Mouse (Mus musculus) limb, embryonic 11.5 days (tissue): ENCODE data around the gene AI413582. TPM values are rescaled to one million over a fixed set of nuclear protein-coding genes. Genes with fewer than 3 reads are reported as not detected.

ENCODE experiments used
- ATAC-seq: fragments of 200-750 bp; cut with Nextera tagmentation; 2 replicates; pipeline ENCODE4 v1.8.0; 2017; ENCODE audit warnings: low read depth; ENCODE audit not compliant: insufficient number of reproducible peaks, low FRiP score, low TSS enrichment
- DNase-seq: peaks from one replicate; pipeline ENCODE4 v3.0.0-alpha.2; 2015; ENCODE audit warnings: low spot score
- H3K27ac ChIP-seq: fragments of 300-500 bp; sonication (generic); replicated peaks from 2 replicates; pipeline ENCODE4 v1.5.1; 2014; ENCODE audit warnings: low read depth, mild to moderate bottlenecking, low read length
- H3K27me3 ChIP-seq: fragments of 300-500 bp; sonication (generic); 2 replicates; pipeline ENCODE4 v1.6.1; 2014; ENCODE audit warnings: mild to moderate bottlenecking, low read length, mixed read lengths; ENCODE audit not compliant: control insufficient read depth, insufficient read depth
- H3K36me3 ChIP-seq: fragments of 300-500 bp; sonication (generic); 2 replicates; pipeline ENCODE4 v1.6.1; 2014; ENCODE audit warnings: mild to moderate bottlenecking, low read length, moderate library complexity, mixed read lengths; ENCODE audit not compliant: control insufficient read depth, insufficient read depth
- H3K4me1 ChIP-seq: fragments of 300-500 bp; sonication (generic); 2 replicates; pipeline ENCODE4 v1.6.1; 2014; ENCODE audit warnings: low read length, mixed read lengths; ENCODE audit not compliant: control insufficient read depth, insufficient read depth
- H3K4me2 ChIP-seq: fragments of 300-500 bp; sonication (generic); 2 replicates; pipeline ENCODE4 v1.6.1; 2014; ENCODE audit warnings: low read depth, mild to moderate bottlenecking, moderate library complexity; ENCODE audit not compliant: severe bottlenecking
- H3K4me3 ChIP-seq: fragments of 300-500 bp; sonication (generic); 2 replicates; pipeline ENCODE4 v1.5.1; 2014; ENCODE audit warnings: low read depth, low read length
- H3K9ac ChIP-seq: fragments of 300-500 bp; sonication (generic); 2 replicates; pipeline ENCODE4 v1.6.1; 2014; ENCODE audit warnings: mild to moderate bottlenecking, low read length
- H3K9me3 ChIP-seq: fragments of 300-500 bp; sonication (generic); 2 replicates; pipeline ENCODE4 v1.6.1; 2016; ENCODE audit warnings: low read length; ENCODE audit not compliant: control insufficient read depth
- WGBS: fragments of 180-500 bp; shearing (Covaris S2); extraction: QIAGEN DNeasy Blood & Tissue Kit; methylation state at CpG from one replicate; pipeline ENCODE4 v1.1.7; 2014; 5-methylcytosine and 5-hydroxymethylcytosine counted together
- polyA plus RNA-seq: library from polyadenylated mRNA; unstranded; fragments of >200 nt; fragmentation: Nextera tagmentation; extraction: Ambion mirVana; gene quantifications from 2 replicates; pipeline ENCODE4 v1.2.1, GENCODE M21; 2014

Gene AI413582
- polyA plus RNA-seq, 1 experiment from 2014 or later, result 11.0 TPM

- Histone ChIP-seq H3K4me3 (no peak overlapping the region), H3K9me3 (no peaks in the 10 kb centered on the region), H3K27ac (no peak overlapping the region), H3K27me3 (no peaks in the 10 kb centered on the region), H3K9ac (no peak overlapping the region), H3K36me3 (no peaks in the 10 kb centered on the region), H3K4me1 (no peaks in the 10 kb centered on the region), H3K4me2 (no peak overlapping the region)
- WGBS, result 55% methylated on average over 8 of the region's 8 CpGs
- ATAC-seq (no peak), DNase-seq (no peak)
These were observed 37.5 kb downstream of the AI413582 start for GRCm38 (mm10) chr17:27528030-27528429.

DNA sequence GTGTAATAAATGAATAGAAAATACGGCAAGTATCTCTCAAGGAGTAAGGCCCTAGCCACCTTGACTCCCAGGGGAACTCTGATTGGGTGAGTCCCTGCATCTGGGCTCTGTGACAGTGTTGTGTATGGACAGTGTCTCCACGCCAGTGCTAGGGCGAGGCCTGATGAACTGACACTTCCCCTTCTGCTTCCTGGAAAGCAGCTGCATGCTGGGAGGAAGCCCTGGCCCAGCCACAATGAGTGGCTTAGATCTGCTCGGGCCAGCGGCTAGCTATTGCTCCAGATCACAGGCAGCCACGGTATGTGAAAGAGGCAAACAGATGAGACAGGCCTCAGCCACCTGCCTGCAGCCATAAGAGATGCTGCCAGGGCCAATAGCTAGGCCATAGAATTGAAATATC is 38.4 kb downstream of the AI413582 start:
- H3K9ac ChIP-seq, result no peak overlapping the region

GRCm38 (mm10) chr17:27523121-27523520 is 42.4 kb downstream of the AI413582 start:
- H3K27me3 ChIP-seq, result peaks cover 16% of the 10 kb centered on the region
- no peaks in the 10 kb centered on the region for H3K36me3 ChIP-seq

More for the DNA sequence above, 38.4 kb downstream of the AI413582 start:
- no peaks in the 10 kb centered on the region for H3K27me3 ChIP-seq
- H3K4me1 ChIP-seq, result no peaks in the 10 kb centered on the region
- ATAC-seq (no peak), DNase-seq (no peak)
- no peak overlapping the region for H3K4me3 ChIP-seq
- no peak overlapping the region for H3K27ac ChIP-seq
- H3K4me2 ChIP-seq, result no peak overlapping the region
- WGBS, result 82% methylated on average over 6 of the region's 6 CpGs
- no peaks in the 10 kb centered on the region for H3K9me3 ChIP-seq
- no peaks in the 10 kb centered on the region for H3K36me3 ChIP-seq

GRCm38 (mm10) chr17:27521303-27521702 is 44.3 kb downstream of the AI413582 start, which contains the start of gene Grm4:
Gene Grm4, minus strand, starts transcription at chr17:27521403.
- Histone ChIP-seq H3K27ac (no peak within 1 kb of the TSS), H3K36me3 (no peaks in the 10 kb centered on the region), H3K4me3 (no peak within 1 kb of the TSS), H3K9ac (no peak within 1 kb of the TSS), H3K27me3 (peaks cover 18% of the 10 kb centered on the region), H3K4me1 (0 out of 2 replicates have a peak, but pooled peaks cover 3% of the 10 kb centered on the region), H3K9me3 (no peaks in the 10 kb centered on the region), H3K4me2 (no peak within 1 kb of the TSS)
- ATAC-seq (no peak), DNase-seq (no peak)
- 70% methylated on average over 5 of the region's 5 CpGs for WGBS

More at GRCm38 (mm10) chr17:27523121-27523520, 42.4 kb downstream of the AI413582 start:
- no peak overlapping the region for H3K4me3 ChIP-seq
- no peak for ATAC-seq
- no peak overlapping the region for H3K9ac ChIP-seq
- H3K27ac ChIP-seq, result no peak overlapping the region
- H3K9me3 ChIP-seq, result no peaks in the 10 kb centered on the region
- no peak for DNase-seq
- 0 out of 2 replicates have a peak, but pooled peaks cover 3% of the 10 kb centered on the region for H3K4me1 ChIP-seq
- H3K4me2 ChIP-seq, result no peak overlapping the region
- 55% methylated on average over 7 of the region's 7 CpGs for WGBS

- H3K4me2 ChIP-seq, result no peak overlapping the region
- H3K27ac ChIP-seq, result no peak overlapping the region
- DNase-seq, result peak; percentile 86
- ATAC-seq, result no peak
- no peaks in the 10 kb centered on the region for H3K9me3 ChIP-seq
- 1% methylated on average over 27 of the region's 27 CpGs for WGBS
- H3K27me3 ChIP-seq, result peaks cover 23% of the 10 kb centered on the region
- H3K36me3 ChIP-seq, result no peaks in the 10 kb centered on the region
- H3K4me1 ChIP-seq, result 0 out of 2 replicates have a peak, but pooled peaks cover 3% of the 10 kb centered on the region
- H3K9ac ChIP-seq, result no peak overlapping the region
- H3K4me3 ChIP-seq, result no peak overlapping the region
These were observed 45.0 kb downstream of the AI413582 start for GRCm38 (mm10) chr17:27520557-27520956.

- Histone ChIP-seq H3K27ac (no peak overlapping the region), H3K36me3 (no peaks in the 10 kb centered on the region), H3K9me3 (no peaks in the 10 kb centered on the region), H3K9ac (no peak overlapping the region), H3K27me3 (peaks cover 39% of the 10 kb centered on the region), H3K4me1 (0 out of 2 replicates have a peak, but pooled peaks cover 3% of the 10 kb centered on the region), H3K4me3 (no peak overlapping the region), H3K4me2 (no peak overlapping the region)
- 52% methylated on average over 15 of the region's 15 CpGs for WGBS
- ATAC-seq (no peak), DNase-seq (no peak)
These were observed 46.6 kb downstream of the AI413582 start for GRCm38 (mm10) chr17:27518700-27519595.

- Histone ChIP-seq H3K4me3 (no peak overlapping the region), H3K27me3 (peaks cover 46% of the 10 kb centered on the region), H3K4me2 (no peak overlapping the region), H3K27ac (no peak overlapping the region), H3K36me3 (no peaks in the 10 kb centered on the region), H3K9me3 (no peaks in the 10 kb centered on the region), H3K4me1 (0 out of 2 replicates have a peak, but pooled peaks cover 5% of the 10 kb centered on the region), H3K9ac (no peak overlapping the region)
- no peak for DNase-seq
- WGBS, result 26% methylated on average over 9 of the region's 9 CpGs
- ATAC-seq, result no peak
These were observed 47.3 kb downstream of the AI413582 start for GRCm38 (mm10) chr17:27518296-27518695.

DNA sequence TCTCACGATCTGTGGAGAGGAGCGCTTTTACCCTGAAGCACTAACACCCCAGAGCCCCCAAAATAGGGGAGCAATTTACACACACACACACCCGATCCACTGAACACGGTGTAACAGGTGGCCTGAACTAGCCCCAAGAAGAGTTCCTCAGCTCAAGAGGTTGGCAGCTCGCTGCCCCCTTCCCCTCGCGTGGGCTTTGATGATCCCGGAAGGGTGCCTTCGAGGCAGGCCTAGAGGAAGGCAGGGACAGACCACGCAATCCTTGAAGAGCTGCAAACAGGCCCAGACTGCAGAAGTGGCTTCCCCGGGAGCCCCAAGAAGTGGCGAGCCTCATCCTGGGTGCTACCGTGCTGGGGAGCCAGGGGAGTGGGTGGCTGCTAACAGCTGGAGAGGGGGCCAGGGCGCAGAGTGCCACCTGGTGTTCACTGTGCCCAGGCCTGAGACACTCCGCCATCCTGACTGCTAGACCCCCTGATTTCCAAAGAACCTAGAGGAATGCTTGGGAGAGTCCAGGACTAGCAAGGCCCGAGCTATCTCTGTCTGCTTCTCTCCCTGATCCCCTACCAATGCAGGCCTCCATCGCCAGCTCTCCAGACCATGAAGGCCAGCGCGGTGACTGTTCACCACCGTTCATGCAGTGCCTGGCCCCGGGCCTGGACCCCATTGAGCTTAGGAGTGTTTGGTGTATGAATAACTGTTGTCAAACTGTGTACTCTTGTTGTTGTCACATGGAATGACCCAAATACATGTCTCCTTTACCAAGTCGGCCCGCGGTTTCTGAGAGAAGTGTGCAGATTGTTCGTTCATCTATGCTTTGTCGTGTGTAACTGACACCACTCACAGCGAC is 51.4 kb downstream of the AI413582 start:
- ATAC-seq (no peak), DNase-seq (no peak)
- peak overlapping the region; percentile 99 for H3K4me2 ChIP-seq
- no peaks in the 10 kb centered on the region for H3K9me3 ChIP-seq
- H3K9ac ChIP-seq, result no peak overlapping the region
- 34% methylated on average over 27 of the region's 27 CpGs for WGBS
- no peak overlapping the region for H3K27ac ChIP-seq
- H3K27me3 ChIP-seq, result peaks cover 65% of the 10 kb centered on the region
- peaks cover 13% of the 10 kb centered on the region for H3K4me1 ChIP-seq
- H3K4me3 ChIP-seq, result no peak overlapping the region
- H3K36me3 ChIP-seq, result no peaks in the 10 kb centered on the region
